Mouse (Mus musculus): Measurements from ENCODE around the gene Tmem30b.

GRCm38 (mm10) chr12:73537499-73538138 is 8.6 kb downstream of the Tmem30b start:
- TF ChIP-seq CTCF (IDR thresholded peaks at IDR 0.05) (peak; percentile 63), EP300 (IDR thresholded peaks at IDR 0.05) (no peak)

All from lung, postnatal 0 days (tissue).